Mouse (Mus musculus) hindbrain, embryonic 10.5 days (tissue): ENCODE data around the gene Psmd4. TPM values are rescaled to one million over a fixed set of nuclear protein-coding genes. Genes with fewer than 3 reads are reported as not detected.

Experiments
- DNase-seq: peaks from one replicate; pipeline ENCODE4 v3.0.0-alpha.2; 2017; ENCODE audit warnings: low spot score
- H3K27ac ChIP-seq: fragments of 300-500 bp; sonication (generic); 2 replicates; pipeline ENCODE4 v1.5.1; 2016; ENCODE audit warnings: mild to moderate bottlenecking, moderate library complexity
- H3K27me3 ChIP-seq: fragments of 300-500 bp; sonication (generic); 2 replicates; pipeline ENCODE4 v1.6.1; 2016; ENCODE audit warnings: mild to moderate bottlenecking; ENCODE audit not compliant: poor library complexity, insufficient read depth, severe bottlenecking
- H3K36me3 ChIP-seq: fragments of 300-500 bp; sonication (generic); 2 replicates; pipeline ENCODE4 v1.6.1; 2016; ENCODE audit warnings: mild to moderate bottlenecking, moderate library complexity
- H3K4me1 ChIP-seq: fragments of 300-500 bp; sonication (generic); replicated peaks from 2 replicates; pipeline ENCODE4 v1.6.1; 2016; ENCODE audit warnings: mild to moderate bottlenecking
- H3K4me3 ChIP-seq: fragments of 300-500 bp; sonication (generic); 2 replicates; pipeline ENCODE4 v1.5.1; 2016; ENCODE audit warnings: mild to moderate bottlenecking, moderate library complexity
- H3K9me3 ChIP-seq: fragments of 300-500 bp; sonication (generic); 2 replicates; pipeline ENCODE4 v1.6.1; 2016; ENCODE audit warnings: mild to moderate bottlenecking, moderate library complexity
- WGBS: fragments of 180-500 bp; shearing (Covaris S2); methylation state at CpG from one replicate; pipeline ENCODE4 v1.1.7; 2016; 5-methylcytosine and 5-hydroxymethylcytosine counted together
- polyA plus RNA-seq: library from polyadenylated mRNA; unstranded; fragments of >200 nt; fragmentation: Nextera tagmentation; extraction: Ambion mirVana; gene quantifications from 2 replicates; pipeline ENCODE4 v1.2.1, GENCODE M21; 2016

The Psmd4 gene
- polyA plus RNA-seq, 1 experiment from 2014 or later: 353 TPM

DNA sequence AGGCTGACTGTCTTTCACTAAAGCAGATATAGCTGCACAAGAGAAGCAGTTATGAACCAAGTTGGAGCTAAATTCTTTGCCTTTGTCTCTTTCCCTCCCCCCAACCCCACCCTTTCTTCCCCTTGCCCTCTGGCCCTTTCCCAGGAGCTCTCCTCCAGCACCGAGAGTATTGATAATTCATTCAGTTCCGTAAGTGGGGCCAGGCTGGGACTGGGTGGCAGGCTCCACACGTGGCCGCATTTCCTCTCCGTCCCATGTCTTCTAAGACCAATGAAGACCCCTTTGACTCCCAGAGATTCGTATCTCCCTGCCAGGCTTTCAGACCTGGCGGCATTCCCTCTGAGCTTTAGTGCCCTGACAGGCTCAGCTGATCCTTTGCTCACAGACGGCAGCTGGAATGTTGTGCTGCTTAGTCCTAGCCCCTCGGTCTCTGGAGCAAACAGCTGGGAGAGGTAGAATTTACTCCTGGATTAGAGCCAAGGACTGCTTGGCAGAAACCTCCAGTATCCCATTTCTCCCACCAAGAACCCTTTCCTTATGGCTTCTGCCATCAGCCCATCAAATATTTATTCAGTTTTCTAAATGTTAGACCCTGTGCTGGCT lies 53.2 kb downstream of the Psmd4 start:
- H3K27me3 ChIP-seq: no peaks in the 10 kb centered on the region
- H3K27ac ChIP-seq: no peak overlapping the region
- no peak overlapping the region for H3K4me3 ChIP-seq
- peaks cover 5% of the 10 kb centered on the region; the same call in 1 of the 2 replicates for H3K4me1 ChIP-seq
- H3K9me3 ChIP-seq: no peaks in the 10 kb centered on the region
- DNase-seq: no peak
- peaks cover 77% of the 10 kb centered on the region for H3K36me3 ChIP-seq
- WGBS: 60% methylated on average over 9 of the region's 9 CpGs

GRCm38 (mm10) chr3:94987578-94987977 lies 54.8 kb downstream of the Psmd4 start:
- H3K4me3 ChIP-seq: no peak overlapping the region
- no peak overlapping the region for H3K27ac ChIP-seq
- H3K9me3 ChIP-seq: no peaks in the 10 kb centered on the region
- no peaks in the 10 kb centered on the region for H3K27me3 ChIP-seq
- H3K4me1 ChIP-seq: peaks cover 5% of the 10 kb centered on the region; the same call in 1 of the 2 replicates
- peaks cover 70% of the 10 kb centered on the region for H3K36me3 ChIP-seq
- DNase-seq: no peak

DNA sequence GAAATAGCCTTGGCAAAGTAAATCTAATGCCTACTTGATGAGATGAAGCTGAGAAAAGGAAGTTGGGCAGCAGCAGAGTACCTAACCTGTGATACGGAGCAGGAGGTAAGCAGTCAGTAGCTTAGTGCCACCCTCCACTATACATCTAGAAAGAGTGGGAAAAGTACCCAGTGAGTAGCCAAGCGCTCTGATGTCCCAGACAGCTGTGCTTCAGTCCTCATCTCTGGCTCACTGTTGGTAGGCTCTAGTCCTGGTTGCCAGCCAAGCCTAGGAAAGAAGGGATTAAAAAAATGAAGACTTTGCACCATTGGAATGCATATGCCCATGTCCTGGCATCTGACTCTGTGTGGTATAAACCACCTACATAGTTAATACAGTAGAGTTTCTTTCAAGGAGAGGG lies 56.9 kb downstream of the Psmd4 start:
- Histone ChIP-seq H3K4me1 (peaks cover 5% of the 10 kb centered on the region; the same call in 1 of the 2 replicates), H3K27me3 (no peaks in the 10 kb centered on the region), H3K4me3 (no peak overlapping the region), H3K27ac (no peak overlapping the region), H3K9me3 (no peaks in the 10 kb centered on the region), H3K36me3 (peaks cover 72% of the 10 kb centered on the region)
- DNase-seq: no peak
- WGBS: 97% methylated on average over 2 of the region's 2 CpGs

GRCm38 (mm10) chr3:94984312-94984711 lies 58.1 kb downstream of the Psmd4 start:
- Histone ChIP-seq H3K36me3 (peaks cover 69% of the 10 kb centered on the region), H3K4me1 (peaks cover 4% of the 10 kb centered on the region; the same call in 1 of the 2 replicates), H3K27ac (no peak overlapping the region), H3K9me3 (no peaks in the 10 kb centered on the region), H3K27me3 (no peaks in the 10 kb centered on the region), H3K4me3 (no peak overlapping the region)
- WGBS: 92% methylated on average over 11 of the region's 11 CpGs
- DNase-seq: no peak

Other genes starting within 250 kb of the Psmd4 start
- 17.6 and 18.2 TPM in 2 replicates for gene Pogz, start 205.0 kb downstream of the Psmd4 start, polyA plus RNA-seq
- 342 and 366 TPM in 2 replicates for gene Psmb4, start 155.7 kb downstream of the Psmd4 start, polyA plus RNA-seq
- gene Selenbp1, start 109.6 kb downstream of the Psmd4 start, polyA plus RNA-seq: 5.1 and 7.4 TPM in 2 replicates
- gene Rfx5, start 88.5 kb downstream of the Psmd4 start, polyA plus RNA-seq: 5.7 TPM in 2 replicates
- 20.6 and 22.3 TPM in 2 replicates for gene Pi4kb, start 67.9 kb downstream of the Psmd4 start, polyA plus RNA-seq
- gene Zfp687, start 27.2 kb downstream of the Psmd4 start, polyA plus RNA-seq: 40.0 and 46.5 TPM in 2 replicates
- gene Pip5k1a, start 64.3 kb upstream of the Psmd4 start, polyA plus RNA-seq: 19.0 and 20.1 TPM in 2 replicates
- 274 and 303 TPM in 2 replicates for gene Vps72, start 68.4 kb upstream of the Psmd4 start, polyA plus RNA-seq
- gene Tmod4, start 81.9 kb upstream of the Psmd4 start, polyA plus RNA-seq: 0.95 and 1.3 TPM in 2 replicates
- gene Scnm1, start 91.4 kb upstream of the Psmd4 start, polyA plus RNA-seq: 79.2 and 94.1 TPM in 2 replicates
- 13.4 and 17.2 TPM in 2 replicates for gene Lysmd1, start 91.5 kb upstream of the Psmd4 start, polyA plus RNA-seq
- gene Tnfaip8l2, start 99.7 kb upstream of the Psmd4 start, polyA plus RNA-seq: 2.1 and 2.9 TPM in 2 replicates
- gene Sema6c, start 117.8 kb upstream of the Psmd4 start, polyA plus RNA-seq: 9.9 and 24.3 TPM in 2 replicates
- 7.9 and 12.2 TPM in 2 replicates for gene Gabpb2, start 175.3 kb upstream of the Psmd4 start, polyA plus RNA-seq
- 99.6 and 111 TPM in 2 replicates for gene Cdc42se1, start 186.1 kb upstream of the Psmd4 start, polyA plus RNA-seq
- gene Mllt11, start 189.6 kb upstream of the Psmd4 start, polyA plus RNA-seq: 45.8 and 95.9 TPM in 2 replicates
- gene Gm128, start 199.0 kb upstream of the Psmd4 start, polyA plus RNA-seq: 0.17 and 0.22 TPM in 2 replicates
- 0.60 and 0.63 TPM in 2 replicates for gene Bnipl, start 208.6 kb upstream of the Psmd4 start, polyA plus RNA-seq
- 33.9 and 44.1 TPM in 2 replicates for gene Mindy1, start 238.7 kb upstream of the Psmd4 start, polyA plus RNA-seq
- 28.2 and 28.6 TPM in 2 replicates for gene Prune1, start 239.5 kb upstream of the Psmd4 start, polyA plus RNA-seq